Mouse (Mus musculus): ENCODE results near the gene Cfap221.
A peak's percentile ranks its signal among the peaks of the same experiment; 100 is the strongest.

Cfap221 gene

GRCm38 (mm10) chr1:119902551-119903230 is 94.3 kb downstream of the Cfap221 start:
- no peak for DNase-seq (ENCODE audit: low spot score)

DNA sequence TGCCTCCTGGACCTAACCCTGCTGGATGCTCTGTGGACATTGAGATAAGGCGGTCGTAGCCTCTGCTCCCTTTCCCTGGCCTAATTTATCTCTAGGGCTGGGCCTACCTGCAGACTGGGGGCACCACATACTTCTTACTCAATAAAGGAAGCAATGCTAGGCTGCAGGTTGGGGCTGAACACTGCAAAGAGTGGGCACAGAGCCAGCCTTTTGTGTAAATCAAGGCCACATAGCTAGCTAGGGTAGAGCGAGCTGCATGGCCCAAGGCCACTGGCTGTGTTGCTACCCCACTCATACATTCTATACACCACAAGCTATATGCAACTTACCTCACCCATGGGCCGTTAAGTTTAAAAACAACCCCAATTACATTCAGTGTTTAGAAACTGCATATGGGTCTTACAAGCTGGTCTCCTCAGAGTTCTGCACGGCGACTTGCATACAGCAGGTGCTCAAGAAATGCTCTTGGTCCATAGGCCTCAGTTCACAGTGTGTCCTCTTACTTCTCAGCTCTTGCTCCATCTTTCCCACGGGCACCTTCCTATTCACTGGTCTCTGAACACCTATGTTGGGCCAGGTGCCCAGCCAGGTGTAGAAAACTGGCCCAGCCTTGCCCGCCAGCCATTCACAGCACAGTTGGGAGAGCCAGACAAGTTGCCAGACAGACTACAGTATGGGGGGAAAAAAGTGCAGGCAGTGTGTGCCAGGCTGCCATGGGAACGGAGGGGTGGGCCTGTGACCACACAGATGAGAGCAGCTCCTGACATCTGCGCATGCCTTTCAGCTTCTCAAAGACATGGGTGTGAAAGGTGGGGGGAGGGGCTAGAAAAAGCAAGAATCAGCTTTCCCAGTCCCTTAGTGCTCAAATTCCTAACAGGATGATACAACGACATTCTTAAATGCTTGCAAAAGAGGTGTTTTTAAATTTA is 97.6 kb downstream of the Cfap221 start:
- no peak for DNase-seq (ENCODE audit: low spot score)

DNA sequence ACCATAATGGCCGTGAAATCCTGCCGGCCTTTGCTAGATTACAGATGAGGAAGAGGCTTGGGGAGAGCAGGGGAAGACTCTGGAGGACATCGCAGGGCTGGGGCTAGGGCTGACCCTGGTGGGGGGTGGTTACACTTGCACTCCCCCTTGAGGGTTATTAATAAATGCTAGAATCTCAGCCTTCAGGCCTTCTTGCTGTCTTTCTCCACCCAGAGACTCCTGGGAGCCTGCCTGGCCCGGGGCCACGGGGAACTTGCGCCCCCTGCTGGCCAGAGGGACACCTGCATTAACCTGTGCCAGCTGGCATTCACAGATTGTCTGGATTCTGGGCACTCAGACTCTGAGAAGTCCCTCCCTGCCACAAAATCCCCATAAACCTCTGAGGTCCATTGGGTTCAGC is 102.1 kb downstream of the Cfap221 start:
- peak; percentile 30 for DNase-seq (ENCODE audit: low spot score)

GRCm38 (mm10) chr1:119893600-119893999 is 103.4 kb downstream of the Cfap221 start:
- DNase-seq (ENCODE audit: low spot score), result no peak

DNA sequence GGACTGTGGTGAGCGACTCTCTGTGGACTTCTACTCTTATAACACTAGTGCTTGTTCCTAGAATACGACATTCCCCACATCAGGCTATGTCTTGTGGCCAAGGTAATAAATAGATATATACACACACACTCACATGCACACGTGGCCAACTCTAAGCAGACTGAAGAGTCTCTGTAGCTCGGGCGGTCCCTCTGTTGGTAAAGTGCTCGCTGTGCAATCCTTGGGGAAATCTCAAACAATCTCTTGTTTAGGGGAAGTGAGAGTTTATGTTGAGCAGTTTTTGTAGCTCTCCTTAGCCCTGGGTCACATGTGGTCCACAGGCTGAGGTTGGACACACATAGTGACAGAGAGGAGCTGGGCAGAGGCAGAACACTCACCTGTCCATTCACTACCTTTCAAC is 104.1 kb downstream of the Cfap221 start:
- no peak for DNase-seq (ENCODE audit: low spot score)

GRCm38 (mm10) chr1:119891865-119892264 is 105.2 kb downstream of the Cfap221 start:
- no peak for DNase-seq (ENCODE audit: low spot score)

DNA sequence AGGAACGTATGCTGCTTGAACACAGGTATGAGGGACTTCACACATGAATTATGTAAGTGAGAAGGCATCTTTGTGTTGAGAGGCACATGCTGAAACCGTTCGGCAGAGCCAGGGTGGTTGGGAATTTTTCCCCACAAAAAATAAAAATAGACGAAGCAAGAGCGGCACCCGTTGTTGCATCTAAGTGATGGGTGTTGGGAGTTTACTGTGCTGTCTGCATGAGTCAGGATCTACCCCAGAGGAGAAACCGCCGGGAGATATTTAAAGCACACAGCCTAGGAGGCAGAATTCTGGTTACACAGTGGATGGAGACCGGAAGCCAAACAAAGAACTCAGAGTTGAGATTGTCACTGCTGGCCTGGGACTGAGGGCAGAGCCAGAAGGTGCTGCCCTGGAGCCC is 105.9 kb downstream of the Cfap221 start:
- no peak for DNase-seq (ENCODE audit: low spot score)

DNA sequence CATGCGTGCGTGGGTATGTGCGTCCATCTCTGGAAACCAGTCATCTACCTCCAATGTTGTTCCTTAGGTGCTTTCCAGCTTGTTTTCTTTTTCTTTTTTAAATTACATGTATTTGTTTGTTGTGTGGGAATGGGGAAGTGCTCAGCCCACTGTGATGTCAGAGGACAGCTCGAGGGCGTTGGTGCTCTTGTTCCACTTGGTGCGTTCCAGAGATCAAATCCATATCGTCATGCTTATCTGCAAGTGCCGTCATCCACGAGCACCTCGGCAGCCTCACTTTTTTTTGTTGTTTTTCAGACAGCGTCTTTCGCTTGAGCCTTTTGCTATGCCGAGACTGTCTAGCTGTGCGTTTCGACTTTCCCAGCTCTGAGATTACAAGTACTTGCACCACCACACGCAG is 107.7 kb downstream of the Cfap221 start:
- DNase-seq (ENCODE audit: low spot score), result no peak

GRCm38 (mm10) chr1:119886320-119886719 is 110.7 kb downstream of the Cfap221 start:
- DNase-seq (ENCODE audit: low spot score), result no peak

DNA sequence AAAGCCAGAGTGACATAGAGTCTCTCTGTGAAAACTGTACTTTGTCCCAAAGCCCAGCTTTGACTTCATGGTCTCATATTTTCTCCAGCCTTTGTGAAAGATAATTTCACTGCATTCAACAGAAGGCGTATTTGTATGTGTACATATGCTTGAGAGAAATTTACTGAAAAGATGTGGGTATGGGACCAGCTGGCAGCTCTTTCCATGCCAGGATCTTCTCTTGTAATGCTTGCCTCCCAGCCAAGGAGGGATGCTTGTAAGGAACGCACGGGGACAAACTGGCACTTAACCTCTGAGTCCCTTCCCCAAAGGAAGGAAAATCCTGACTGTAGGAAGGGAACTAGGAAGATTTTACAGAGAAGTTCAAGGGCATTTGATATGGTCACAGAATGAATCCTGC is 112.8 kb downstream of the Cfap221 start:
- DNase-seq (ENCODE audit: low spot score), result no peak

- no peak for DNase-seq (ENCODE audit: low spot score)
Measured at GRCm38 (mm10) chr1:119878909-119879308, 118.1 kb downstream of the Cfap221 start.

DNA sequence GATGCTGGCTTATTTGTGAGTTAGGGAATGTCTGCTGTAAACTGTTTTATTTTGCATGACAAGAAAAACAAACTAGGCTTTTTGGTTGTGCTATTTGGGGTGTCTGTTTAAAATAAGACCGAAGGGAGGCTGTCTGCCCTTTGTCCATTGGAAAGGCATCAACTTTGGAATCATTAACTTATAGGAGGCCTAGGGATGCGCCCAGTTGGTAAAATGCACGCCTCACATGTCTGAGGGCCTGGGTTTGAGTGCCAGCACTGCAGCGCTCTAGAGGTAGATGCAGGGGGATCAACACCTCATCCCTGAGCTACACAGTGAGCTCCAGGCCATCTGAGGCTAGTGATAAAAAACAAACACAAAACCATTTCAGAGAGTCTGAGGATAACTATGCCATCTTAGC is 119.6 kb downstream of the Cfap221 start:
- no peak for DNase-seq (ENCODE audit: low spot score)
